Mouse (Mus musculus): ENCODE measurements around the gene Lekr1. TPM values are rescaled to one million over a fixed set of nuclear protein-coding genes. Genes with fewer than 3 reads are reported as not detected.

Gene Lekr1
- total RNA-seq, 1 experiment from 2014 or later, result 3.7 TPM

DNA sequence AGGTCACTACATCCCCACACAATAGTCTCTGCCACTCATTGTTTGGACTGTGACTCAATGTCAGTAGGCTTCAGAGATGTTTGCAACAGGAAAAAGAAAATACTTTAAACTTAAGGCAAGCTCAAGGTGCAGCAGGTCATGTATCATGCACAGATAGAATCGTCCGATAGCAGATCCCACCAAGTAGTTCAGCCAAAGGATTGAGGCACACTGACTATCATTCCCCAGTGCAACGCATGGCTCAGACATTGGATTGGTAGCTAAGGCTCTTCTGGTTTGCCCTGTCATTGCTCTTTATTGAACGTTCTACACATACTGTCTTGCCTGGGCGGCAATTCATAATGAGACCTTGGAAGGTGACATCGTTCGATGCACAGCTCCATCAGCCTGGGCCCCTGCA lies 9.6 kb upstream of the Lekr1 start:
- DNase-seq, result no peak

DNA sequence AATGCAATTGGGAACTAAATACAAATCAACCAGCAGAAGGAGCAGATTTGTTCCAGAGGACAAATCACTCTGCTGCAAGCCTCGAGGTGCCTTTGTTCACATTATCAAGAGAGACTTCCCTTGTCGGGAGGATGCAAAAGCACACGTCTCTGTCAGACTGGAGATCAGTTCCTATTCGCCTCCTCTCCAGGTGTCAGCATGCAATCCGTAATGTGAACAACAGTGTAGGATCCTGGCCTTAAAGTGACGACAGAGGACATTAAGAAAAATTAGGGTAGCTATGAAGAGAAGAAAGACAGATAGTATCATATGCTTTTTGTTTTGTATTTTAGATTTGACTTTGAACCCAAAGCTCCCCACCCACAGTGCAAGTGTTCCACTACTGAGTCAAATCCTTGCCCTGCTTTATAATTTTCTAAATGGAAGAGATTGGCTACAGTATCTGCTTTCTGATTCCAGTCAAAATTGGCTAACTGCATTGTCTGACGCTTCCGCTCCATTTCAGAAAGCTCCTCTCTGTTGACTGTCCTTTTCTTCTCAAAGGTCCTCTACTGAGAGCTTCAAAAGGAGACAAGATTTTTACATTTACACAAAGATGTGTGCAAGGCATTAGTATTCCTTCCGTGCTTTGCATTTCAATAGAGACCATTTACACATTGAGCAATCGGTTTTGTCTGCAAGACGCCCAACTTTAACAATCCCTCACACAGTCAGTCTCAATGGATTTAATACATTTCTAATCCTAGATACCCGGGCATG lies 8.9 kb upstream of the Lekr1 start:
- DNase-seq, result no peak

DNA sequence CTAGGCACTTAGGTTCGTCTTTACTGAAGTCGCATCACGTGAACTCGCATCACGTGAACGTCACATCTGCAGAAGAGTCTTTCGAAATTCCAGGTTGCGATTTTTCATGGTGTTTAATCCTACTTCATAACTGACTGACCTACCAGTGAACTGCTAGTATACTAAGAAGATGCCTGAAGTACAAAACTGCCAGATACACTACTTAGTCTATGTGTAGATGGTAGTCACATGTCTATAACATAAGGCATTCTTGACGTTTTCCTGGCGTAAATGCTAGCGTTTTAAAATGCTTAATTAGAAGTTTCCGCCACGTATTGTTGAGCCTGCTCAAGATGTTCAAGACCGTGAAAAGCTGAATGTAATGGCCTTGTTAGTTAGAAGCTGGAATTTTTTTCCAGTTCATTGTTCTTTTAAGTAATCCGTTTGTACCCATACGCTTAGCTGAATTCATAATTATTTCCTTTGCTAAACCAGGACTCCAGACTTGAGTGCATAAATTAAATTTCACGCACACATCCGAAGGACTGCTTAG lies 7.9 kb upstream of the Lekr1 start:
- DNase-seq, result no peak

DNA sequence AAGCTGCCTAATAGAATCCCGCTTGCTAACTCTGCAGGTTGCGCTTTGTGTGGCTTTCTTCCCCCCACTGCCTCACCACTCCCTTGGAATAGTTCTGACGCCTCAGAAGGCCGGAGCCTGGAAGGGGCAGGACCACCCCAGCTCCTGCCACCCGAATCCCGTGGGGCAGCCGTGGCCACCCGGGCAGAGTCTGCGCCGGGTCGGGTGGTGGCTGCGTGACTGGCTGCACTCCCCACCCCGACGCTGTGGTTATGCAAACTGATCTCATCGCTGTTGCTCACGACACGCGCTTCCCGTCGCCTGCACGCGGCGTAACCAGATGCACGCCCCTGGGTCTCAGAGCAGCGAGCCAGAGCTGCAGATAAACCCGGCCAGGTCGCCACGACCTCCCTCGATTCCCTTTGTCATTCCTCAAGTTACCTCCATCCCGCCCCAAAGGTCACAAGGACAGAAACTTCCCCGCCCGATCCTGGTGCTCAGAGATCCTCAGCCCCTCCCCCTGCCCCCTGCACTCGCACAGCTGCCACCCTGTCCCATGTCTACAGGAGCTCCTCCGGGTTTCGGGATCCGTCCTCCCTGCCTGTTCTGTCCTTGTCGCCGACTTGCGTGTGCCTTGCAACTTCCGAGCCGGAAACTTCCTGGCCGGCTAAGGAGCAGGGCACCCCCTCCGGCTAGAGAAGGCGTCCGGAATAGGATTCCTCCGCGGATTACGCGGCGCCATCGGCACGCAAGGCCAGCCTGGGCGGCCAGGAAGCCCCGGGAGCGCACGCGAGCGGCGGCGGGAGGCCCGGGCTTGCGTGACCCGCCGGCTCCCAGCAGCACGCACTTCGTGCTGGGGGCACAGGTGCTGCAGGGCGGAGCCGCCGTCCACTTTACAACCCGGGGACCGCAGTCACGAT lies 7.1 kb upstream of the Lekr1 start:
- DNase-seq, result peak; percentile 86

DNA sequence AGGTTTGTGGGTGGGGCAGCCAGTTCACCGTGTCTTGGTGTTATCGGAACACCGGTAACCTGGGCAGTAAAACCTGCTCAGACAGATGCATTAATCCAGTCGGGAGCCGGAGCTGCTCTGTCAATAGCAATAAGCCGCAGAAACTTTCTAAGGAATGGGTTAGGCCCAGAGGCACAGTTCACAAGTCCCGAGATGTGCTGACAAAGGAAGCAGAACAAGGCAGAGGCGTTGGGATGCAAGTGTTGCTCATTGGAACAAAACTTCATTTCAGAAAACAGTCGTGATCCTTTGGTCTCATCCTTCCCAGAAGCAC lies 6.5 kb upstream of the Lekr1 start:
- no peak for DNase-seq

DNA sequence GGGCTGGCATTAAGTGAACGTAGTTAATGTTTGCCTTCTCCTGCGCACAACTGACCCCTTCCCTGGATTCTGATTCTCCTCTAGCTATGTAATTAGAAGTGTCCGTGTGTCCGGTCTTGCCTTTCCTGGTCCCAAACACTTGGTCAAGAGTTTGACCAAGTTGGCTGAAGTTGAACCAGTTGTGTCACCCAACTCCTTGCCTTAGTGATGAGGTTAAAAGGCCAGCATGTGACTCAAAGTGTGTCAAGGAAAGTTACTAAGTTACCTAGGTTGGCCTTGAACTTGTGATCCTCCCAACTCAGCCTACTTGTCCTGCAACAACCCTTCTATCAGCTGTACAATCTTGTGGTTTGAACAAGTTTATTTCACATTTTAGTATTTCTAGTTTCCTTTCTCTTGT lies 5.7 kb upstream of the Lekr1 start:
- peak; percentile 16 for DNase-seq

DNA sequence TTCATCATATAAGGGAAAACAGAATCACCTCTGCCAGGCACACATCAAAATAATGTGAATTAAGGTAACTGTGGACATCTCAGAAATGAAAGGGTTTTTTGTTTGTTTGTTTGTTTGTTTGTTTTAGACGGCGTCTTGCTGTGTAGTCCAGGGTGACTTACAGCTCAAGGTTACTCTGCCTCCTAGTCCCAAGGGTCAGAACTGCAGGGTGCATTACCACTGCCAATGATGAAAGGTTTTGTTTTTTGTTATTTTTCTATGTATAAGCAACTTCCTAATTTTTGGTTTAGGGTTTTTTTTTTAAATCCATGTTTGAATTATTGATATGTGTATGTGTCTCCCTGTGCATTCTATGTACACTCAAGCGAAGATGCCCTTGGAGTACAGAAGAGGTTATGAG lies 4.3 kb upstream of the Lekr1 start:
- no peak for DNase-seq

DNA sequence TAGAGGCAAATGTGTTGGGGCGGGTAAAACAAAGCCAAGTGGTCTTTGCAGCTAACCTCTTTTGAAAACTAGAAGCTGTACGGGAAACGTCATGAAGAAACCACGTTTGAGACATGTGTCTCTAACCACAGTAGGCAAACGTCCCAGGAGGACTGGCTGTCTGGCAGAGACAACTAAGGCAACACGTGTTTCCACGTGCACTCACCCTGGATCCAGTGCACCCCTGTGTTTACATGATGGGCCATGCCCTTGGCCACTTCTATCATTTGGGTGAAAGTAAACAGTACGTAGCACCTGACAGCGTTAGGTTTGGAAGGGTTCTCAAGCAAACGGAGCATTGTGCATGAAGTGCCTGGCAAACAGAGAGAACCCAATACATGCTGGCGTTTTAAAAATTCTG lies 2.9 kb upstream of the Lekr1 start:
- peak; percentile 66 for DNase-seq

DNA sequence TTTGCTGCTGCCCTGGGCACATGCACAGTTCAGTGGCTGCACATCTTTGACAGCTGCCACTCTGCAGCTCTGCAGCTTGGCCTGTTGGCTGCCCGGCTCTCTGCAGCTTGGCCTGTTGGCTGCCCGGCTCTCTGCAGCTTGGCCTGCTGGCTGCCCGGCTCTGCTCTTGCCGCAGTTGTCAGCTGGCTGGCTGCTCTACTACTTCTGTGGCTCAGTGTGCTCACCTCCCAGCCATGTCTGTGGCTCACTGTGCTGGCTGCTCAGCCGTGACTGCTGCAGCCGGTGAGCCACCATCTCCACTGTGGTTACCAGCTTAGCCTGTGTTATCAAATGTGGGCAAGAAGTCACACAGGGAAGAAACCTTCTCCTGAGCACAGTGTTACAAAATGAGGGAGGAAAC lies 4.2 kb downstream of the Lekr1 start:
- DNase-seq, result no peak

DNA sequence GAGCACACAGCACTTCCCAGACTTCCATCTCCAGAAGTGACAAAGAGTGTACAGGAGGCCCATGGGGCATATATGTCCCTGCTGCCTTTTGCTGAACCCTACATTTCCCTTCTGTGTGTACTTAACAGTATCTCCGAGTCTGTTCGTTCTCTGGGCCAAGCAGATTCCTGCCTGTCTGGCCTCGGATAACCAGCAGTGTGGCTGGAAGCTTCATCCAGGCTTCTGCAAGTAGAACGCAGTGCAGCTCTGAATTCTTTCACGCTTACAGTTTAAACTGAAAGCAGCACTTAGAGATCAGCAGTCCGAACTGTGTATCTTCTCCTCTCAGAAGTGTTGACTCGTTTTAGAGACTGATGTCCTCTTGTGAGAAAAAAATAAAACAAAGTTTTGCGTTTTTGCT lies 7.7 kb downstream of the Lekr1 start:
- DNase-seq, result peak; percentile 24

DNA sequence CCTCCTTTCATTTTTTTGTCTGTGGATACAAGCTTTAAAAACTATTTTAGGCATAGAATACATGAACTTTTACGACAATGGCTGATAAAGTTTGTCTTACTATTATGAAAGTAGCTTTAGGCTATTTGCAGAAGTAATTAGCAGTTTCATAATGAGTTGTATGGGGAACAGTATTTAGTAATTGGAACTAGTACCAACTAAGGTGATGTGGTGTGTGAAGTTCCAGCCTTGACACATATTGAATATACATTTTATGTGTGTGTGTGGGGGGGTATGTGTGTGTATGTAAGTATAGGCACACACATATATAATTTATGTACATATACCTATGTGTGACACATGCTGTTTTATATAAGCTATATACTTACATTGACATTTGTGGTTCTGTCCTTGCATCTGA lies 14.6 kb downstream of the Lekr1 start:
- DNase-seq, result no peak

DNA sequence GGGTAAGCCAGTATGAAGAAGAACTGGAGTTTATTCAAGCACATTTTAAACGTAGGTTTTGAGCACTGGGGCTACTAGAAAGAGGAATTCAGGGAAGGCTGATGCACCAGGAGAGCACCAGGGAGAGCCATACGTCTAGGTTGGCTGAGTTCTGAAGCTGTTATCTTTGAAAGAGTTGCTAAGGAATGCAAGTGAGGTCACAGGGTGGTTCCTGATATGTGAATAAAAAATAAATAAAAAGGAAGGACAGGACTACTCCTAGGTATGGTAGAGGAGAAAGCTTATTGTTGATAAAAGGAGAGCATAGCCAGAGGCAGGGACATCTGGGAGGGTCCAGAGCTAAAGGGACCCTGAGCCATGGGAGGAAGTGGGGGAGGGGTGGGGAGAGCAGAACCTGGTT lies 23.7 kb downstream of the Lekr1 start:
- DNase-seq, result no peak

DNA sequence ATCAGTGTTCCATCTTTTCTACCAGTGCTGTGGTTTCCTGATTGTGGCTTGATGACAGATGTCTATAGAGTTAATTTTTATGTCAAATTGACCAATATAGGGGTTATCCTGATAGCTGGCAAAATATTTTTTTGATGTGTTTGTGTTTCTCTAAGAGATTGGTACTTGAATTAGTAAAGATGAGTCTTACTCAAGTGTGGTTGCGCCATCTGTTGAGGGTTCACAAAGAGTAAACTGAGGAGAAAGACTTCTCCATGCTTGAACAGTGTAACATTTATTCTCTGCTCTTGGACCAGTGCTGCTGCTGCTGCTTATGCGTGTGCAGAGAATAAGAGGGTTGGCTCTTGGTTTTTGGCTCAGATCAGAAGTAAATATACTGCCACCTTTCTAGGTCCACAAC lies 24.8 kb downstream of the Lekr1 start:
- no peak for DNase-seq

DNA sequence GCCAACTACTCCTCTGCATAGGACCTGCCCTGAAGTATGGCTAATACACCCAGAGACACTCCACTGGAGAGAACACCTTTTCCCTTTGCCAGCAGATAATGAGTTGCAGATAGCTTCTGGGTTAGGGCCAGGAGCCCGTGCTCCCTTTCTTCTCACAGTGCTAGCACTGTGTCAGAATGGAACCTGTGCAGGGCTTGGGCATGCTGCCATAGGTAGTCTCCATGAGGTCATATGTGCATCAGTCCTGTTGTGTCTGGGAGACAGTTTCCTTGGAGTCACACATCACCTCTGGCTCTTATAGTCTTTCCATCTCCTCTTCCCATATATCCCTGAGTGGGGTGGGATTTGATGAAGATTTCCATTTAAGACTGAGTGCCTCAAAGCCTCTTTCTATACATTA lies 33.7 kb downstream of the Lekr1 start:
- DNase-seq, result no peak

DNA sequence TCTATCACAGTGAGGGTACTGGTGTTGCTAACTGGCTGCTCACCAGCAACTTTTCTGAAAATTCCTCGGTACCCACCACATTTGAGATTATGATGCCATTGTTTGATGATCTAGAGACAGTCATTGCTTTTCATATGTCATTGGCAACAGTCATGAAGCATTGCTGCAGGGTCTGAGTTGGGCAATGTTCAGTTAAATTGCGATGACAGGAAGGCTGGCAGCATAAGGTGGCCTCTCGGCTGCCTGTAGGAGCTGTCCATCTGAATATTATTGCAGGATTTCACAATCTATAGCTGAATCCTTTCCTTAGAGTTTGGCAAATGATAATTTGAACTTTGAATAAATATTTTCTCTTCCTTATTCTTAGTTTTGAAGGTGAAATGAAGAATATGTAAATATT lies 48.3 kb downstream of the Lekr1 start:
- DNase-seq, result no peak

DNA sequence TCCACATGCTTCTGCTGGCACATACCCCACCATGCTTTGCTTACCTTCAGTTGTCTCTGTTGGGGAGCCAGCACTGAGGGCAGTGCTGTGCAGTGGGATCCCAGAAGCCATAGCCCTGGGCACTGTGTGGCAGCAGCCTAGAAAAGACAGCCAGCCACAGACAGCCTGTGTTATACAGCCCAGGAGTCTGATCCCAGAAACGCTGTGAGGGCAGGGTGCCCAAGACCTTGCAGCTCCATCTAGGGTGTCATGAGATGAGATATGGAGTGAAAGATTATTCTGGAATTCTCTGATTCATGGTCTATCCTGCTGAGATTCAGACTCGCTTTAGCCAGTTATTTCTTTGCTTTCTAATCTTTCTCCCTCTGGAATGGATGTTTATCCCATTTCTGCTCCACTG lies 51.4 kb downstream of the Lekr1 start:
- peak; percentile 68 for DNase-seq

DNA sequence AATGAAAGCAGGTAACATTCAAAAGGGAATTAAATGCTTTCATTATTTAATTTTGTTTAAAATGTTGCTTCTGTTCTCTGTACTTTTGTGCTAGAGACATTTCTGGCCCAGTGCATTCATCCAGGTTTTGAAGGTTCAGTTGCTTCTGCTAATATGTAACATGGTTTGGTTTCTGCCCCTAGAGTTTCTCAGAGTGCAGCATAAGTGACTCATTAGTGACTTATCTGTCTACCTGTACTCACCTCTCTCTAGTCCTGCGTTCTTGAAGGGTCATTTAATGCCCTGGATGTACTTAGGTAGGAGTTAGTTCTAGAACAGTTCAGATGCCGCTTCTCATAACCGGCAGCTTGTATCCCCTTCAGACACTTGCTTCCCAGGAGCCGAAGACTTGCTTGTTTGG lies 56.9 kb downstream of the Lekr1 start:
- DNase-seq, result no peak

DNA sequence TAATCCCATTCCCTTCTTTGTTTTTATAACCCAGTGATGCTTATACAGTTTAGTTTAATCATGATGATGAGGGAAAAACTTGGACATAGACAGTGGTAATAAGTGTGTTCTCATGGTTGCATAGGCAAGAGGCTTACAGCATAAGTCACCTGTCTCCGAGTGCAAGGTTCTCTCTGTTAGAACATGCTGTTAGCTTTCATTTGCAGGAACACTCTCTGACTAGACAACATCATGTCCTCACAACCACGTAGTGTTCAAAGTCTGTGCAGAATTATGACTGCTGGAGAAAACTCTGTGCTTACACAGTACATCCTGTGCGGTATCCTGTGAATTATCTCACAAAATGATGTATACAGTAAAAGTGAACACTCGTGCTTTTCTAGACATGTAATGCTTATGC lies 57.6 kb downstream of the Lekr1 start:
- DNase-seq, result no peak

DNA sequence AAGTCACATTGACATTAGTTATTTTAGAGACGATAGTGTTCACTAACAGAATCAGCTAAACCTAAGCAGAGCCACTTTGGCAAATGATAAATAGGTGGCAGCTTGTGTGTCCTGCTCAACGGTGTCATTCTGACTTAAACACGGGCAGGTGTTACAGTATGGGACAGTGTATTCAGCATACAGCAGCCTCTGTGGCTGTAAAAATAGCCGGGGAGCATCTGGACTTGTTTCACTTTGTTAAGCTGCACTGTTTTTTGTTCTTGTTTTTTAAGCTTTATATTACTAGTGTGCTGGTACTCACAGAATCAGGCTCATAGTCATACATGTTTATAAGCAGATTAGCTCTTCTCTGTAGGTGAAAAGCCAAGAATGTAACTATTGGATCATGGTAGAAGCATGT lies 71.8 kb downstream of the Lekr1 start:
- DNase-seq, result no peak

DNA sequence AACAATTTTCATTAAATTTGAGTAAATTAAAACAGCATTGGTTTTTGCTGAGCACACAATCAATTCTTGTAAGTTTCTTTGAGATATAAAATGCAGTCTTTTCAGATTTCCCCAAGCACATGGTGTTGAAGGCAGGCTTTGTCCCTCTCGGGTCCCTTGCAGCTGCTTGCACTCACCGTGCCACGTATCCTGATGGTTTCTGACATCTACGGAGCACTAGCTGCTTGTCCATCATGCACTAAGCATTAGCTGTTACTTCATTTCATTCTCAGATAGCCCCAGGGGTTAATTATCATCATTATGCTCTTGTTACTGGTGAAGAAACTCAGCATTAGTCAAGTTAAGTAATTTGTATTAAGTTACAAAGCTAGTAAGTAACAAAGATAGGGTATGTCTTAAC lies 78.9 kb downstream of the Lekr1 start:
- DNase-seq, result no peak

DNA sequence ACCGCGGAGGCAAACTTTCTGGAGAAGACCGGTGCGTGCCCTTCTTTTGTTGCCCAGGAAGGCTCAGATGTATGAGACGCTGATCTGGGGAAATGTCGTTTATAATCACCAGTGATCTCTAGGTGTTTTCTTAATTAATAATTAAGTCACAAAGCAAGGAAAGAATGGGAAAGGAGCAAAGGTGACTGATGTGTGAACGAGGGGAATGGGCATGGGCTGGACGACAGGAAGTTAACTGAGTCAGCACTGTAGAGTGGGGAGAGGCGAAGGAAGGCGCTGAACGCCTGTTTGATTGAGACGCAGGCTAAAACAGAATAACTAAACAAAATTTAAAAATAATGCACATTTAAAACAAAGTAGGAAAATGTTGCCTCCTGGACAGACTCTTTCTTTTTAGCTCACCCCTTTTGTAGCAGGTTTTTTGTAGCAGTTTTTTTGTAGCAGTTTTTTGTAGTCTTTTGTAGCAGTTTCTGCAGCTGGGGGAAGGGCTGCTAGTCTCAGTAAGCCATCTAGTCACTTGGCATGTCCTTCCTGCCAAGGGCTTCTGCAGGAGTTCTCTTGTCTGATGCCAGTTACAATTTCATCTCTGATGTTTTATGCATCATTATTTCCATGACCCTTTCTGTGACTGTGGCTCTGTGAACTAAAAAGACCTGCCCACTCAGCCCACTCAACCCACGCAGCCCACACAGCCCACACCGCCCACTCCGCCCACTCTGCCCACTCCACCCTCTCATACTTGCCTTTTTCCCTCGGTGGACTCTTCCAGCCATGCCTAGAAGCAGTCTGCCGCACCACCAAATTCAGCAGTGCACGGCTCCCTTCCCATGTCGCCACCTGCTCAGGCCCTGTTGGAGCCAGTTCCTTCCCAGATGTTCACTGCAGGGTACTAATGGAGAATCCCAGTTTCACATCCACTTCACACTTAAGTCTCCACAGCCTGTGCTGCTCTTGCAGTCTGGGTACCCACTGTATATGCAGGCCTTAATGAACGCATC lies 98.8 kb downstream of the Lekr1 start:
- DNase-seq, result no peak

DNA sequence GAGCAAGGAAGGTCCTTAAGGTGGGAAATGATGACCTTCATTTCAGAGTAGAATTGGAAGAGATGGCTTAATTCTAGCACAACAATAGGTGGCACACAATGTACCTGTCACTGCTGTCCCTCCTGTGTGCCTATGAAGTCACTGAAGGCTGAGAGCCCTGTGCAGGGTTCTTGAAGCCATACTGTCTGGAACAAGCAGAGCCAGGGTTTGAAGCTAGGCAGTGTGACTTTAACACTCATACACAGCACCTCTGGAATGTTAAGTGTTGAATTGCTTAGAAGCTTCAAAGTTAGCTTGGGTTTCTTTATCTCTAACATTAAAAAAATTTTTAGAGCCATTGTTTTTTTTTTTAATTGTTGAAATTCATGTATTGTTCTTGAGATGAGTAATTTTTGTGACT lies 100.4 kb downstream of the Lekr1 start:
- DNase-seq, result no peak
